Comparison of ENCODE assay signal across 8 mouse cellular contexts in genomic region chr7:70358020-70358847, GRCm38 (mm10). TPM values are rescaled to one million over a fixed set of nuclear protein-coding genes. Genes with fewer than 3 reads are reported as not detected.
A peak's percentile ranks its signal among the peaks of the same experiment; 100 is the strongest.
DNase-seq lines count a peak whose midpoint lies in the region; ATAC-seq and TF ChIP-seq lines count a peak whose summit lies in the region.

No protein-coding gene starts in this region.

- TF ChIP-seq CTCF in gastrocnemius, adult 2 months (IDR thresholded peaks at IDR 0.05): no peak
- TF ChIP-seq CTCF in E14TG2a.4 (conservative IDR thresholded peaks at IDR 0.05; ENCODE audit: low read length): no peak
- TF ChIP-seq CTCF in midbrain, postnatal 0 days (IDR thresholded peaks at IDR 0.05): no peak

- intact Hi-C loops in gastrocnemius, adult 2 months (cut with DNase I): no loop called here
- intact Hi-C loops in gastrocnemius, postnatal 36 days (cut with DNase I): loop anchor here (5.0 kb wide), 1 partner anchor 284 kb away; no protein-coding TSS in a partner anchor

- H3K27ac ChIP-seq in gastrocnemius, adult 2 months: peak overlapping the region; percentile 94
- peak overlapping the region; percentile 99 for H3K27ac ChIP-seq in forebrain, embryonic 14.5 days (ENCODE audit: low read depth, low read length)
- peak overlapping the region; percentile 100 for H3K27ac ChIP-seq in kidney, embryonic 16.5 days (ENCODE audit: low read length)
- H3K27ac ChIP-seq in midbrain, postnatal 0 days (ENCODE audit: low read depth, low read length): peak overlapping the region; percentile 82

- H3K4me2 ChIP-seq in forebrain, embryonic 14.5 days (ENCODE audit: low read length): peak overlapping the region; percentile 69
- peak overlapping the region; percentile 68 for H3K4me2 ChIP-seq in kidney, embryonic 16.5 days (replicated peaks; ENCODE audit: low read depth, low read length)
- peak overlapping the region; percentile 87 for H3K4me2 ChIP-seq in midbrain, postnatal 0 days (ENCODE audit: low read depth, low read length, poor library complexity, severe bottlenecking)

- ATAC-seq in forebrain, embryonic 14.5 days: no peak
- no peak for ATAC-seq in kidney, embryonic 16.5 days (ENCODE audit: low FRiP score, low TSS enrichment)
- no peak for ATAC-seq in midbrain, postnatal 0 days (ENCODE audit: low FRiP score)
- no peak for ATAC-seq in cerebellum, adult (ENCODE audit: insufficient number of reproducible peaks, low FRiP score, low TSS enrichment)

- 4% methylated on average over 33 of the region's 33 CpGs for WGBS in forebrain, embryonic 14.5 days
- WGBS in kidney, embryonic 16.5 days: under 1% methylated on average over 33 of the region's 33 CpGs
- WGBS in midbrain, postnatal 0 days: 6% methylated on average over 33 of the region's 33 CpGs

- no peaks in the 10 kb centered on the region for H3K36me3 ChIP-seq in E14TG2a.4 (ENCODE audit: insufficient read depth, low read length)
- peaks cover 17% of the 10 kb centered on the region; the same call in 1 of the 2 replicates for H3K36me3 ChIP-seq in forebrain, embryonic 14.5 days (ENCODE audit: control insufficient read depth, insufficient read depth, low read length)
- peaks cover 32% of the 10 kb centered on the region for H3K36me3 ChIP-seq in kidney, embryonic 16.5 days (ENCODE audit: insufficient read depth, low read length)
- H3K36me3 ChIP-seq in midbrain, postnatal 0 days (ENCODE audit: insufficient read depth, low read length): no peaks in the 10 kb centered on the region

- H3K4me3 ChIP-seq in gastrocnemius, adult 2 months: peak overlapping the region; percentile 94
- peak overlapping the region; percentile 49 for H3K4me3 ChIP-seq in E14TG2a.4 (replicated peaks; ENCODE audit: low read length)
- peak overlapping the region; percentile 67 for H3K4me3 ChIP-seq in forebrain, embryonic 14.5 days (ENCODE audit: low read depth, low read length)
- H3K4me3 ChIP-seq in kidney, embryonic 16.5 days (ENCODE audit: low read length): peak overlapping the region; percentile 93
- peak overlapping the region; percentile 68 for H3K4me3 ChIP-seq in midbrain, postnatal 0 days (ENCODE audit: low read depth, low read length)

- H3K4me1 ChIP-seq in E14TG2a.4 (replicated peaks; ENCODE audit: low read depth, low read length): peaks cover 33% of the 10 kb centered on the region
- H3K4me1 ChIP-seq in forebrain, embryonic 14.5 days (ENCODE audit: control insufficient read depth, insufficient read depth, low read length): no peaks in the 10 kb centered on the region
- peaks cover 6% of the 10 kb centered on the region for H3K4me1 ChIP-seq in kidney, embryonic 16.5 days (ENCODE audit: insufficient read depth, low read length)
- no peaks in the 10 kb centered on the region for H3K4me1 ChIP-seq in midbrain, postnatal 0 days (ENCODE audit: insufficient read depth, low read length)

- 0 out of 2 replicates have a peak, but pooled peaks cover 5% of the 10 kb centered on the region for H3K9me3 ChIP-seq in E14TG2a.4 (ENCODE audit: low read length)
- no peaks in the 10 kb centered on the region for H3K9me3 ChIP-seq in forebrain, embryonic 14.5 days (replicated peaks; ENCODE audit: control insufficient read depth, low read length)
- no peaks in the 10 kb centered on the region for H3K9me3 ChIP-seq in kidney, embryonic 16.5 days (ENCODE audit: low read length)
- H3K9me3 ChIP-seq in midbrain, postnatal 0 days (ENCODE audit: low read length): no peaks in the 10 kb centered on the region

- peak overlapping the region; percentile 95 for H3K9ac ChIP-seq in forebrain, embryonic 14.5 days (ENCODE audit: low read length)
- peak overlapping the region; percentile 98 for H3K9ac ChIP-seq in kidney, embryonic 16.5 days (replicated peaks; ENCODE audit: low read length)
- peak overlapping the region; percentile 72 for H3K9ac ChIP-seq in midbrain, postnatal 0 days (replicated peaks; ENCODE audit: low read length, poor library complexity, severe bottlenecking)

- H3K27me3 ChIP-seq in E14TG2a.4 (ENCODE audit: insufficient read depth, low read length): peaks cover 81% of the 10 kb centered on the region
- H3K27me3 ChIP-seq in forebrain, embryonic 14.5 days (replicated peaks; ENCODE audit: control insufficient read depth, insufficient read depth, low read length): peaks cover 48% of the 10 kb centered on the region
- no peaks in the 10 kb centered on the region for H3K27me3 ChIP-seq in kidney, embryonic 16.5 days (ENCODE audit: insufficient read depth, low read length)
- peaks cover 37% of the 10 kb centered on the region for H3K27me3 ChIP-seq in midbrain, postnatal 0 days (ENCODE audit: insufficient read depth, low read length)

- DNase-seq in gastrocnemius, adult 2 months: peak; percentile 60
- DNase-seq in gastrocnemius, postnatal 36 days: no peak
- no peak for DNase-seq in forebrain, embryonic 14.5 days (ENCODE audit: low spot score)
- DNase-seq in midbrain, postnatal 0 days (ENCODE audit: low spot score): no peak
- DNase-seq in gastrocnemius, adult 18-20 months (ENCODE audit: low spot score): no peak

RNA-seq across cellular contexts. Expression of gene Nr2f2, which starts 8.3 kb away (rescaled TPM):
- 10 to 100 TPM; 15.8 to 16.2 TPM for total RNA-seq in gastrocnemius, adult 2 months (2021)
- total RNA-seq in gastrocnemius, postnatal 36 days (2021): 10 to 100 TPM; 12.7 to 19.4 TPM
- polyA plus RNA-seq in forebrain, embryonic 14.5 days (2014; fragmentation: Nextera tagmentation; extraction: Ambion mirVana): 73.7 and 82.5 TPM in 2 replicates
- polyA plus RNA-seq in kidney, embryonic 16.5 days (2015; fragmentation: Nextera tagmentation; extraction: Ambion mirVana): 165 and 186 TPM in 2 replicates
- total RNA-seq in midbrain, postnatal 0 days (2014; rRNA removed): 38.9 and 43.2 TPM in 2 replicates
- polyA plus RNA-seq in midbrain, postnatal 0 days (2015; fragmentation: Nextera tagmentation; extraction: Ambion mirVana): 65.4 and 81.6 TPM in 2 replicates
- total RNA-seq in gastrocnemius, adult 18-20 months (2021): 10 to 100 TPM; 18.6 to 25.1 TPM
